Mouse (Mus musculus): ENCODE data around the gene Dot1l.

Gene Dot1l

DNA sequence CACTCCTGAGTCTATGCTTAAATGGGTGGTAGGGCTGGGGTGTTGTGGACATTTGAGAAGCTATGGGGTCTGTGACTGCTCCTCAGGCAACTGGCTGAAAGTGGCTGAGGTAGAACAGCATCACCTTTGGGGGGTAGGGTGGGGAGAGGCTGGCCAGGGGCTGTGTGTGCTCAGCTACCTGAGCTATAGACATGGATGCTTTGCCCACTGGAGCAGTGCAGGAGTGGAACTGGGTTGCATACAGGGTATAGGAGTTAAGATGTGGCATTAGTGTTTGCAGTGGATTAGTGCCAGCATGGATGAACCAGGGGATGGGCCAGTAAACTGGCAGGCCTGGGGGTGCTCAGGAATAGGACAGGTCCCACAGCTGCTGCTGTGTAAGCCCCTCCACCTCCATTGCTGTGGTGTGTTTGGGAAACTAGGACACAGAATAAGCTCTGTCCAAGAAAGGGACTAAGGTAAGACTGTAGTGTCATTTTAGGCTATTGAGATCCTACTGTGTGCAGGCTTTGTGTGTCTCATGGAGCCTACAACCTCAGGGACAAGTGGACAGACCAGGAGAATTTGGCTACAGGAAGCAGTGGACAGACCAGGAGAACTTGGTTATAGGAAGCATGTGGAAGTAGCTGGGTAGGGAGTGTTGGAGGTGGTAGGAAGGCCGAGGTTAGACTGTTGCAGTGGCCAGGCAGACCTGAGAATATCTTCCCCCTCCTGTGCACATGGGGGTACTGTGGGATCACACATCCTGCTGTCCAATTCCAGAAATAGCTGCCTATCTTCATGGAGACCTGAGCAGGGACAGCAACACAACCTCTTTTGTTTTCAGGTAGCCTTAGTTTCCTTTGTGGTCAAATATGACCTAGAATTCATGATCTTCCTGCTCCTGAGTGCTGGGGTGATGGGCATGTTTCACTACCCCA, 74.6 kb downstream of the Dot1l start:
- DNase-seq (ENCODE audit: extremely low spot score, low read depth, low spot score): no peak

- DNase-seq (ENCODE audit: extremely low spot score, low read depth, low spot score): no peak
Observed at GRCm38 (mm10) chr10:80831136-80831535, 76.1 kb downstream of the Dot1l start.

GRCm38 (mm10) chr10:80832818-80833217, 77.8 kb downstream of the Dot1l start:
- no peak for DNase-seq (ENCODE audit: extremely low spot score, low read depth, low spot score)

DNA sequence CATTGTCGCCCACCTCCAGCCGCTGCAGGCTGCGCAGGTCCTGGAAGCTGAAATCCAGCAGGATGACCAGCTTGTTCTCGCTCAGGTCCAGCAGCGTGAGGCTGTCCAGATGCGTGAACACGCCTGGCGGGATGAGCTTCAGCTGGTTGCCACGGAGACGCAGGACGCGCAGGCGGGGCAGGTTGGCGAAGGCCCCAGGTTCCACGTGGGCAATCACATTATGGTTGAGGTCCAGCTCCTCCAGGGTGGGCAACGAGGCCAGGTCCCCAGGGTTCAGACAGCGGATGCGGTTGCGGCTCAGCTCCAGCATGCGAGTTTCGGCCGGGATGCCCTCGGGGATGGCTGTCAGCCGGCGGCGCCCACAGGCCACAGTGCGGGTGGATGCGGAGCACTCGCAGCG, 80.6 kb downstream of the Dot1l start:
- DNase-seq (ENCODE audit: extremely low spot score, low read depth, low spot score): no peak

DNA sequence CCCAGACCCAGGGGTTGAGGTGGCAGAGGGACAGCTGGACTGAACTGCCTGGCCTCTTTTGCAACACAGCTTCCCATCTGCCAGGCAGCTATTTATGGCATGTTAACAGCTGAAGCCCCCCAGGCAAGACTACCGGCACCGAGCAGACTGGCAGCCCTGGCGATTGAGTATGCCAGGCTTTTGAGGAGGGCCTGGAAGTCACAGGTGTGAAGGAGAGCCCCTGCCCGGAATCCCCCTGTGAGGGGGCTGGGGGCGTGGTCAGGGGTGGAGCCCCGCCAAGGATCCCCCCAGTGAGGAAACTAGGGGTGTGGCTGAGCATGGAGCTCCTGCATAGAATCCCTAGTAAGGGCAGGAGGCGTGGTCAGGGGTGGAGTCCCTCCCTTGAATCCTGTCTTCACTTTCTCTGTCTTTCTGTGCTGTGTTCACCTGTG, 82.0 kb downstream of the Dot1l start:
- no peak for DNase-seq (ENCODE audit: extremely low spot score, low read depth, low spot score)

GRCm38 (mm10) chr10:80837827-80838226, 82.8 kb downstream of the Dot1l start:
- DNase-seq (ENCODE audit: extremely low spot score, low read depth, low spot score): no peak

GRCm38 (mm10) chr10:80838346-80838912, 83.4 kb downstream of the Dot1l start:
- no peak for DNase-seq (ENCODE audit: extremely low spot score, low read depth, low spot score)

DNA sequence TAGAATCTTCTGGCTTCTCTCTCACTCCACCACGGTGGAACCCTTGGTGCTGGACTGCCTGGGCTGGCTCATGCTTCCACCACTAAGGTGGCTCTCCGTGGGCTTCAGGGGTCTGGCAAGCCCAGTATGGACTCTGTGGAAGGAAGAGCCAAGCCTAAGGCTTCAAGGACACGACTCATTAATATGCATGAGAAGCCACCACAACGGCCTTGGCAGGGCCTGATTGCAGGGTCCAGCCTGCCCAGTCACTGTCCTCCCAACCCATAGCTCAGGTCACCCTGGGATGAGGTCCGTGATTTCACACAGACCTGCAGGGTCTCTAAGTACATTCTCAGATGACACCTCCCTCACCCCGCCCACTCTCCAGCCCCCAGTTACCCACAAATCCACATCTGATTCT, 84.8 kb downstream of the Dot1l start:
- no peak for DNase-seq (ENCODE audit: extremely low spot score, low read depth, low spot score)

- no peak for DNase-seq (ENCODE audit: extremely low spot score, low read depth, low spot score)
Observed at GRCm38 (mm10) chr10:80841685-80842084, 86.7 kb downstream of the Dot1l start.

DNA sequence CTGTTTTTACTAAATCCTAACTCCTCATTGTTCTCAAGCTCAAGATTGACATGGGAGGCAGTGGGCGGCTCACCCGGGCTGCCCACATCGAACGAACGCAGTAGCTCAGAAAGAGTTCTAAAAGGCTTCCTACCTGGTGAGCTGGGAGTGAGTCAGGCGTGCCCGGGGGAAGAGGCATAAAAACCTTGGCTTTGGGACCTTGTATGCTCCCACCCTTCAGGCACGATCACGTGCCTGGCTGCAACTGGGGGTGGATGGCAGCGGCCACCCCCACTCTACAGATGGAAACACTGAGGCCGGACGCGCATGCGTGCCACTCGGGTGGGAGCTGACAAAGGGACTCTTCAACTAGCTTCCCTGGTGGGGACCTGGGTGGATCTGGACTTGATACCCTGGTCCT, 87.3 kb downstream of the Dot1l start:
- no peak for DNase-seq (ENCODE audit: extremely low spot score, low read depth, low spot score)

DNA sequence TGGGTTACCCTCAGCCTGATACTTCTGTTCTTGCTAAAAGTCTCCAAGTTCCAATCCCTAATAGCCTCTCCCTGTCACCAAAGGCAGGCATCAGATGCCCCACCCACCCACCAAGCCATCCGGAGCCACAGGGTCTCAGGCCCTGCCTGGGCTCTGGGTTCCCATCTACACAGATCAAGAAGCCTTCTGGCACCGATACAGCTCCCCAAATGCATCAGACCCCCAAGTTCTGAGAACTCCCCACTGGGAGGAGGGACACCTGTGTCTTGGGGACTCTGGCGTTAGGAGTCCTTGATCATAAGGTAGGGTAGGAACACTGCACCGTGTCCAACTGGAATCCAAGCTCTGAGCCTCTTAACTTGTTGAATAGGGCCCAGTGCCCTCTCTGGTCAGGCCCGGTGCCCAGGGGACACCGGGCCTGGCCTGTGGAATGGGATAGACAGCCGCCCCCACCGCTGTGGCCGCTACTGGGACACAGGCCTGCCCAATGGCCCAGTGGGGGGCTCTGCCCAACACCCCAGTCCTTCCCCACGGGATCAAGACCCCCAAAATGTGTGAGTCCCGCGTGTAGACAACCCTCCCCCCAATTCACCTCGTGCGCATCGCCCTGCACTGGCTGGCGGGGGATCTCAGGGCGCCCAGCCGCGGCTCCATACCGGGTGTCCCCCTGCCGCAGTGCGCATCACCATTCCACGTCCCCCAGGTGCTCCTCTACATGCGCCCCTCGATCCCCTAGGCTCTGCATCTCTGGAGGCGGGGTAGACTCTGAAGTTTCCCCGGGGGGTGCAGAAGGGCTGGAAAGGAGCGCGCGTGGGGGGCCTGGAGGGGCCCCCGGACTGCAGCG, 88.3 kb downstream of the Dot1l start:
- DNase-seq (ENCODE audit: extremely low spot score, low read depth, low spot score): no peak

DNA sequence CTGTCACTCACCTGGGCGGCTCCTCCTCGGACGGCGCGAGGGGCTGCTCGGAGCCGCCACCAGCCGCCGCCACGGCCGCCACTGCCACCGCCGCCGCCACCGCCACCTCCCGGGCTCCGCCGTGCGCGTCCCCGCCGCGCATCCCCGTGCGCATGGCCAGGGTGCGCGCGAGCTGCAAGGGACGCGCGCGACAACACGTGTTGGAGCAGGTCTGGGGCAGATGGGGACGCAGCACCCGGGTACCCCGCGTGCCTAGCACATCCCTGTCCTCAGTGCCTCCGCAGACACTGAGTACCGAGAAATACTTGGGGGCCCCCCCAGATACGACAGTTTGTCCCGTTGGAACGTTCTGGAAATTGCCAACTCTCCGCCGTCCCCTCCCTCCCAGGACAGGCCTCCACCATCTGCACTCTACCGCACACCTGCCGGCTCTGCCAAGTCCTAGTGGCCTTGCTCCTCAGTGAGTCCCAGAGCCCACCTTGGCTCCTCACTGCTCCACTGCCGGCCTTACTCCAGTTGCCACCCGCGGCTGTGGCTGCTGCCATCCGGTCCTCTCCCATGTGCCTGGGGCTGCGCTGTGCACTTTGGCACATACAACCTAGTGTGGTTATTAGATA, 89.0 kb downstream of the Dot1l start, which contains the start of gene Lingo3:
Gene Lingo3, minus strand, starts transcription at position 109 of the 617 bp plus-strand sequence.
- DNase-seq (ENCODE audit: extremely low spot score, low read depth, low spot score): no peak
